Comparison of ENCODE assay signal across 21 mouse cellular contexts in the genomic region with DNA sequence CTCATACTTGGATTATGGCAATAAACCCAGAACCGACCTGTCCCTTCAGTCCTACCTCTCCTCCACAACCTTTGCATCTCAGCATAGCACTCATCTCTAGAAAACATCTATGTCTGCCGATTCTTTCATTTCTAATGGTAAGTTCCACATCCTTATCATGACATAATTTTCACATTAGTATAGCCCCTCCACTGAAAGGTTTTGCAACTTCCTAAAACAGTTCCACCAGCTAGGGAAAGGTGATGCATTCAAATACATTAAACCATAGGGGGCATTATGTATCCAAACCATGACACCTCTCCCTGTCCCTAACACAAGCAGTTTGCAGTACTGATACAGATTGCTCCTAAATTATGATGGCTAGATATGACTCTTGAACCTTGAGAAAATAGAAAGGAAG.
"Had no signal": no experiment of that assay in that cellular context is flagged by ENCODE, and none has a peak within 500 bp of the region (broad histone marks: within the 10 kb centered on the region; RNA-seq: fewer than 3 reads in every experiment).

No protein-coding gene starts in this region.

- ATAC-seq: forebrain, embryonic 13.5 days; forebrain, embryonic 14.5 days; forebrain, embryonic 15.5 days; forebrain, embryonic 16.5 days; forebrain, postnatal 0 days had no signal

- DNase-seq: cerebellum, adult 18-20 months; cerebellum, adult 2 months; cerebellum, adult 9-10 months; cerebellum, adult 9-11 months; cerebellum, postnatal 10 days; cerebellum, postnatal 14 days; cerebellum, postnatal 25 days; cerebellum, postnatal 36 days; embryo, embryonic 11 days; forebrain, postnatal 0 days; gastrocnemius, adult 2 months; gastrocnemius, postnatal 10 days; gastrocnemius, postnatal 14 days; gastrocnemius, postnatal 25 days; gastrocnemius, postnatal 36 days; heart, adult 18-20 months; heart, adult 2 months had no signal
